ENCODE assay signal across 18 mouse cellular contexts in the genomic region with DNA sequence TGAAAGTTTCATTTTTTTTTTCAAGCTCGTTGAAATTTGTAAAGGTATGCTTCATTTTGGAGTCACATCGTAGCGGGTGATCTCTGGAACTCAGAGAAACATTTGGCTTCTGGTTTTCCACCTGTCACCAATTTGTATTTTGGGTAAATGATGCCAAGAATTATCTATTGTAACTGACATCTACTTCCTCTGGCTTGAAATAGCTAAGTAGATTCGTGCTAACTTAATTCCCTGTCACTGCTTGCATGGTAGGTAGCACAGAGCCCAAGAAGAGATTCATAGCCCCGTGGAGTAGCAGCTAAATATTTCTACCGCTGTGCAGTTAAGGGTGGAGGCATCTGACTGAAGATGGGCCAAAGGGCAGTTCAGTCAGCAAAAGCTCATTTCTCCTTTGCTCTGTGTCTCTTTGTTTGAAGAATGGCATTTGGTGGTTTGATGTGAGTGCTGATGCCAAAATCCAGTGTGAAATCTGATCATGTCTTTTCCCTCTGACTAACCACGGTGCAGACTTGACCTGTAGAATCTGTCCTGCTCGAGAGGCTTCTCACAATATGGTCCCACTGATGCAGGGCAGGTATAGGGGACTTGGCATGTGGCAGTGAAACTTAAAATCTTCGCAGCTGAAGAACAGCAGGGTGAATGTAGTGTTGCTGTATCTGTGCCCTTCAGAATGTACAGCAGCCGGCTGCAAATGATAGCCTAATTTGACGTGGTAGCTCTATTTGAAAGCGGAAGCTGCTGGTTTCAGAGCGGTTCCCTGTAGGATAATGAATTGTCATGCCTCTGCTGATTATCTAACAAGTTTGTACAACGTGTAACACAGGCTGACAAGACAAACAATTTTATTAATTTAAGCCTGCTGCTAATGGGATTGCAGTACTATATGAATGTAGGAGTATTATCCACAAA.
DNase-seq lines count a peak whose midpoint lies in the region; ATAC-seq and TF ChIP-seq lines count a peak whose summit lies in the region.
"Had no signal": no experiment of that assay in that cellular context is flagged by ENCODE, and none has a peak within 500 bp of the region (broad histone marks: within the 10 kb centered on the region; RNA-seq: fewer than 3 reads in every experiment).

No protein-coding gene starts in this region.

- H3K27ac ChIP-seq in heart, embryonic 13.5 days (replicated peaks) = 0 out of 2 replicates have a peak overlapping the region, but pooled peaks have one; percentile 28
- H3K27ac ChIP-seq in liver, adult 2 months (replicated peaks; ENCODE audit: insufficient read depth, low read depth, low read length) = no peak overlapping the region
- H3K27ac ChIP-seq in liver, postnatal 0 days (ENCODE audit: low read depth) = no peak overlapping the region
- no peak overlapping the region for H3K27ac ChIP-seq in forebrain, embryonic 16.5 days (ENCODE audit: low read length)
- H3K27ac ChIP-seq: embryonic facial prominence, embryonic 12.5 days; forebrain, embryonic 12.5 days; kidney, postnatal 0 days; left cerebral cortex, adult 2 months; liver, embryonic 13.5 days; macrophage had no signal

- no peak for TF ChIP-seq POLR2A in liver, adult 2 months (IDR thresholded peaks at IDR 0.05; ENCODE audit: extremely low read depth, insufficient read depth, low read length)
- TF ChIP-seq POLR2A in brain, embryonic 14.5 days (IDR thresholded peaks at IDR 0.05; ENCODE audit: borderline replicate concordance, extremely low read depth, insufficient read depth, insufficient read length, poor library complexity, severe bottlenecking) = no peak

- no peak overlapping the region for H3K9ac ChIP-seq in heart, embryonic 13.5 days
- no peak overlapping the region for H3K9ac ChIP-seq in liver, adult 2 months (ENCODE audit: low read depth, low read length)
- H3K9ac ChIP-seq in liver, postnatal 0 days (replicated peaks) = no peak overlapping the region
- H3K9ac ChIP-seq in forebrain, embryonic 16.5 days (replicated peaks; ENCODE audit: low read depth, low read length) = no peak overlapping the region
- H3K9ac ChIP-seq: embryonic facial prominence, embryonic 12.5 days; forebrain, embryonic 12.5 days; liver, embryonic 13.5 days had no signal

- no peaks in the 10 kb centered on the region for H3K9me3 ChIP-seq in heart, embryonic 13.5 days
- no peaks in the 10 kb centered on the region for H3K9me3 ChIP-seq in liver, postnatal 0 days (ENCODE audit: low read length)
- no peaks in the 10 kb centered on the region for H3K9me3 ChIP-seq in forebrain, embryonic 16.5 days (ENCODE audit: control insufficient read depth, low read length)
- H3K9me3 ChIP-seq: embryonic facial prominence, embryonic 12.5 days; forebrain, embryonic 12.5 days; liver, embryonic 13.5 days had no signal

- H3K4me3 ChIP-seq in heart, embryonic 13.5 days = no peak overlapping the region
- H3K4me3 ChIP-seq in liver, adult 2 months (ENCODE audit: insufficient read depth, low read depth, low read length) = no peak overlapping the region
- no peak overlapping the region for H3K4me3 ChIP-seq in liver, postnatal 0 days (ENCODE audit: low read depth, low read length)
- H3K4me3 ChIP-seq in forebrain, embryonic 16.5 days (replicated peaks; ENCODE audit: low read length) = no peak overlapping the region
- H3K4me3 ChIP-seq: embryonic facial prominence, embryonic 12.5 days; forebrain, embryonic 12.5 days; left cerebral cortex, adult 2 months; liver, embryonic 13.5 days; myocyte had no signal

- no peak for ATAC-seq in heart, embryonic 13.5 days (ENCODE audit: extremely low read depth, insufficient number of reproducible peaks, low FRiP score, low TSS enrichment)
- ATAC-seq in liver, postnatal 0 days = no peak
- ATAC-seq in megakaryocyte progenitor cell, adult 5-6 weeks (replicated peaks; ENCODE audit: poor library complexity) = peak; percentile 90
- ATAC-seq in forebrain, embryonic 16.5 days = no peak

- peaks cover 25% of the 10 kb centered on the region for H3K4me1 ChIP-seq in heart, embryonic 13.5 days
- H3K4me1 ChIP-seq in liver, adult 2 months (ENCODE audit: control insufficient read depth, insufficient read depth, low read length) = peaks cover 24% of the 10 kb centered on the region
- peaks cover 8% of the 10 kb centered on the region for H3K4me1 ChIP-seq in liver, postnatal 0 days (ENCODE audit: insufficient read depth)
- H3K4me1 ChIP-seq in forebrain, embryonic 16.5 days (replicated peaks; ENCODE audit: control insufficient read depth, insufficient read depth, low read length) = peaks cover 8% of the 10 kb centered on the region

- no peak for DNase-seq in heart, adult 9 months (ENCODE audit: low spot score in 2 of 2)
- DNase-seq in liver, adult 2 months (ENCODE audit: extremely low read depth, low read depth, low spot score) = peak; percentile 75
- DNase-seq in liver, postnatal 0 days = no peak
- peak; percentile 32 for DNase-seq in brain, embryonic 14.5 days (ENCODE audit: low read depth)
- no peak for DNase-seq in c-Kit-positive CD71-positive TER-119-positive erythroid progenitor cells, embryonic 14.5 days (ENCODE audit: low spot score)
- DNase-seq: adrenal gland, adult 8-10 months; gastrocnemius, postnatal 36 days; heart, postnatal 14 days; liver, embryonic 13.5 days had no signal

- no peak for TF ChIP-seq CTCF in liver, adult 2 months (IDR thresholded peaks at IDR 0.05; ENCODE audit: low read depth, low read length)
- no peak for TF ChIP-seq CTCF in liver, postnatal 0 days (IDR thresholded peaks at IDR 0.05; ENCODE audit: low read depth)
- no peak for TF ChIP-seq CTCF in brain, embryonic 14.5 days (IDR thresholded peaks at IDR 0.05; ENCODE audit: borderline replicate concordance, extremely low read depth, insufficient read depth, insufficient read length)

- 61% methylated on average over 14 of the region's 14 CpGs for WGBS in heart, embryonic 13.5 days
- 50% methylated on average over 14 of the region's 14 CpGs for WGBS in liver, adult 2 months
- WGBS in liver, postnatal 0 days (ENCODE audit: insufficient replicate concordance) = 66% methylated on average over 14 of the region's 14 CpGs
- WGBS in forebrain, embryonic 16.5 days = 64% methylated on average over 14 of the region's 14 CpGs

- no peak overlapping the region for H3K4me2 ChIP-seq in heart, embryonic 13.5 days
- no peak overlapping the region for H3K4me2 ChIP-seq in liver, postnatal 0 days (ENCODE audit: low read depth, low read length)
- no peak overlapping the region for H3K4me2 ChIP-seq in forebrain, embryonic 16.5 days (ENCODE audit: low read length)
- H3K4me2 ChIP-seq: embryonic facial prominence, embryonic 12.5 days; forebrain, embryonic 12.5 days; liver, embryonic 13.5 days had no signal

- H3K36me3 ChIP-seq in heart, embryonic 13.5 days = peaks cover 2% of the 10 kb centered on the region; the same call in 1 of the 2 replicates
- no peaks in the 10 kb centered on the region for H3K36me3 ChIP-seq in liver, adult 2 months (ENCODE audit: control insufficient read depth, insufficient read depth, low read length)
- no peaks in the 10 kb centered on the region for H3K36me3 ChIP-seq in liver, postnatal 0 days (replicated peaks; ENCODE audit: insufficient read depth, low read length)
- no peaks in the 10 kb centered on the region for H3K36me3 ChIP-seq in forebrain, embryonic 16.5 days (ENCODE audit: control insufficient read depth, insufficient read depth)
- H3K36me3 ChIP-seq: embryonic facial prominence, embryonic 12.5 days; forebrain, embryonic 12.5 days had no signal

- no peaks in the 10 kb centered on the region for H3K27me3 ChIP-seq in heart, embryonic 13.5 days (replicated peaks)
- no peaks in the 10 kb centered on the region for H3K27me3 ChIP-seq in liver, adult 2 months (ENCODE audit: control insufficient read depth, insufficient read depth, low read length)
- H3K27me3 ChIP-seq in liver, postnatal 0 days (ENCODE audit: insufficient read depth, low read length) = no peaks in the 10 kb centered on the region
- H3K27me3 ChIP-seq in forebrain, embryonic 16.5 days (replicated peaks; ENCODE audit: control insufficient read depth, insufficient read depth, low read length) = no peaks in the 10 kb centered on the region
- H3K27me3 ChIP-seq: embryonic facial prominence, embryonic 12.5 days; forebrain, embryonic 12.5 days; liver, embryonic 13.5 days had no signal

- peaks cover 13% of the 10 kb centered on the region; the same call in 1 of the 2 replicates for H3K79me2 ChIP-seq in liver, adult 2 months (ENCODE audit: control insufficient read depth, insufficient read depth, low read length)

- no peak for TF ChIP-seq EP300 in liver, postnatal 0 days (IDR thresholded peaks at IDR 0.05; ENCODE audit: low read depth)

Comparison
In these comparisons a context has a peak if more than half of its experiments do, and no peak if none do; other contexts are left out.
1. DNase-seq: peak in liver, adult 2 months (single experiment) and brain, embryonic 14.5 days (single experiment); none in heart, adult 9 months (0 of 2), liver, postnatal 0 days (single experiment) and c-Kit-positive CD71-positive TER-119-positive erythroid progenitor cells, embryonic 14.5 days (single experiment).